Mouse (Mus musculus) left cerebral cortex, postnatal 4 days (tissue): ENCODE measurements around the gene Matn1. TPM values are rescaled to one million over a fixed set of nuclear protein-coding genes. Genes with fewer than 3 reads are reported as not detected.

Experiments
- DNase-seq: peaks from one replicate; pipeline ENCODE4 v3.0.0-alpha.2; 2022
- intact Hi-C: fragments of 180-260 bp; cut with DNase I; formaldehyde crosslinking; loops from one replicate; pipeline ENCODE4 v1.15.1; 2025
- total RNA-seq, 2 experiments: library from RNA; stranded (reverse); gene quantifications; 2 replicates each; pipeline ENCODE4 v1.2.3; 2021

The Matn1 gene
- under 1 TPM; 0.24 to 0.34 TPM for total RNA-seq

- DNase-seq, result no peak
- intact Hi-C loops, result no loop called here
Observed at GRCm38 (mm10) chr4:130944112-130944511, at the start of gene Matn1. Gene Matn1, plus strand, starts transcription at chr4:130944385.

GRCm38 (mm10) chr4:130895701-130896100 lies 48.5 kb upstream of the Matn1 start:
- intact Hi-C loops, result loop anchor here (5.0 kb wide), 1 partner anchor 52 kb away; no protein-coding TSS in a partner anchor
- DNase-seq, result no peak

DNA sequence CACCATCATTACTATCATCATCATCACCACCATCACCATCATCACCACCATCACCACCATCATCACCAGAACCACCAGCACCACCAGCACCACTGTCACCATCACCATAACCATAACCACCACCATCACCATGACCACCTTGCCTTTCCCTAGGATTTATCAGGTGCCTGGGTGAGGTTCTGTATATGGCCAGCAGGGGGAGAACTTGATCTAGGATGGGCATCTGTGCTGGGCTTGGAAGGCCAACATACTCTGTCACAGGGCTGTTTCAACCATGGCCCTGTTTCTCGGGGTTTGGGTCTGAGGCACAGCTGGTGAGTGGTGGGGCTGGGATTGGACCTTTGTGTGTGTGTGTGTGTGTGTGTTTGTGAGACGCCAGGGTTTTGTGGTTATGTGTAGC lies 47.8 kb upstream of the Matn1 start:
- peak; percentile 74 for DNase-seq
- intact Hi-C loops, result loop anchor here (5.0 kb wide), 1 partner anchor 51 kb away; no protein-coding TSS in a partner anchor

DNA sequence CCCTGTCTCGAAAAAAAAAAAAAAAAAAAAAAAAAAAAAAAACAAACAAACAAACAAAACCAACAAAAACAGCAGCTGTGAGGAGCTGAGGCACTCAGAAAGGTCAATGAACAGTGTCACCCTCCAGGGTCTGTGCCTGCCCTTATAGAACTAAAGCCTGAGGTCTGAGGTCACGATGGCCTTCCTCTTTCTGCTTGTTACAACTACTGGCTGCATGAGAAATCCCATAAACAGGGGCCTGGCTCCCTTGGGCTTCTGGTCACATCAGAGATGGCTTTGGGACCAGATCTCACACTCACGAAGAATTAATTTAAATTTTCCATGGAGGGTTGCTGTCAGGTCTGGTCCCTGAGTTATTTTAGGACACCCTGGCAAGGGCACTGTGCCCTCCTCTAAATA lies 44.8 kb upstream of the Matn1 start:
- intact Hi-C loops, result loop anchor here (5.0 kb wide), 1 partner anchor 48 kb away; no protein-coding TSS in a partner anchor
- no peak for DNase-seq

- intact Hi-C loops, result loop anchor here (5.0 kb wide), 1 partner anchor 47 kb away; no protein-coding TSS in a partner anchor
Observed at GRCm38 (mm10) chr4:130899782-130900427, 44.3 kb upstream of the Matn1 start.

GRCm38 (mm10) chr4:130900746-130901145 lies 43.4 kb upstream of the Matn1 start:
- intact Hi-C loops, result no loop called here
- peak; percentile 76 for DNase-seq

More at GRCm38 (mm10) chr4:130899782-130900427, 44.3 kb upstream of the Matn1 start:
- no peak for DNase-seq

DNA sequence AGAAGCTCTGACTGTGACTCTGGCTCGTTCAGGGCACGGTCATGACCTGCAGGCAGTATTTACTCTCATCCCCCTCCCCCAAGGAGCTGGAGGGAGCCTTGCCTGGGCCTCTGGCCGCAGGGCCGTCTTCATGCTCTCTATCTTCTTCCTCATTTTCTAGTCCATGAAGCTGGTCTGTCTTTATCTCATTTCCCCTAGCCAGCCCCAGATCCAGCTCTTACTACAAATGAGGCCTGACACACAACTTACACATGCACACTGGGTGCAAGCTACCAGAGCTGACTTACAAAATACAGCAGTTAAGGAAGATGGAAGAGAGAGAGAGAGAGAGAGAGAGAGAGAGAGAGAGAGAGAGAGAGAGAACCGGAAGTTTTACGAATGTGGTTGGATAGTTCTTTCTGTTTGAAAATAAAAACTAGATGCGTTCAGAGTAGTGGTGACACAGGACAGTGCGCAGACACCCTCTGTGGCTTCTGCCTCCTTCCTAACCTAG lies 41.9 kb upstream of the Matn1 start:
- intact Hi-C loops, result no loop called here
- DNase-seq, result no peak

- DNase-seq, result no peak
- intact Hi-C loops, result no loop called here
Observed at GRCm38 (mm10) chr4:130905025-130905424, 39.2 kb upstream of the Matn1 start.

GRCm38 (mm10) chr4:130905882-130906281 lies 38.3 kb upstream of the Matn1 start:
- DNase-seq, result no peak
- intact Hi-C loops, result no loop called here

DNA sequence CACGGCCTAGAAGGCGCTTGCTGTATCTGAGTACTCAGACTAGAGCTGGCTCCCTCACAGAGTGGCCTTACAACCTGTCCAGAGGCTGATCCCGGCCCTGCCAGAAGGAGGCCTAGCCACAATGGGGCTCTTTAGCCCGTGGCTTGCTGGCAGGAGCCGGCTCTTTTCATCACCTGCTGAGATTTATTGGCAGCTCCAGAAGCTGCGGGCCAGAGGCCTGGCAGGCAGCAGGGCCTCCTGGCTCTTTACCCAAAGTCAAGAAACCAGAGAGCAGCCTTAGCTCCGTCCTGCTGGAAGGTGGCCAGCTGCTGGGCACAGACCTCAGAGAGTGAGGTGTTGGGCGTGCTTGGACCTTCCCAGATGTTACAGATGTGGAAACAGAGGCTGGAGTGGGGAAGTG lies 37.9 kb upstream of the Matn1 start:
- DNase-seq, result peak; percentile 93
- intact Hi-C loops, result no loop called here

DNA sequence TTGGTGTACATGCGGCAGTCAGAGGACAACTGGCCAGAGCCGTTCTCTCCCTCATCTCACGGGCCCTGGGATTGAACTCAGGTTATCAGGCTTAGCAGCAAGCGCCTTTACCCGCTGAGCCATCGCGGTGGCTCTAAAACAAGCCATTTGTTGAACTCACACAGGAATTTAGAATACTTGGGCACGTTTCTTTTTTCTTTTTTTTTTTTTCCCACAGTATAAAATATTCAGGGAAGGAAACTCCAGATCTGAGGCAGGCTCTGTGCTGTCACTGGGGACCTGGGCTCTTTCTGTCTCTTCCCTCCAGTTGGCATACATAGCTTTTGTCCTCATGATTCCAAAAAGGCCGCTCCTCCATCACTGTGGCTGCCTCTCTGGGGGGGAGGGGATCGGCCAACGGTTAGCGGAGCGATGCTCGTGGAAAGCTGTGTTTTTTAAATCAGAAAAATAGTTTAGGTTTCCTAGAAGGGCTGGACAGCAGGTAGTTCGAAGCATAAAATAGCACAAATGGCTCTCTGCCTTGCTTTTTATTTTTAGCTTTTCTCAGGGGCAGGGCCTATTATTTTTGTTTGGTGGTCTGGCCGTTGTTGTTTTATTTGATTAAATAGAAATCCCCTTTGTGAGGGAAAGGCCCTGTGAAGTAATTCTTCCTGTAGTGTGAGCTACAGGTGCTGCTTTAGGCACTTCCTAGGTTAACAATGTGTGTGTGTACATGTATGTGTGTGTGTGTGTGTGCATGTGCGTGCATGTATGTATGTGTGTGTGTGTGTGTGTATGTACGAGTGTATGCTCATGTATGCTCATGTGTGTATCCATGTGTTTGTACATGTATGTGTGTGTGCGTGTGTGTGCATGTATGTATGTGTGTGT lies 36.8 kb upstream of the Matn1 start:
- intact Hi-C loops, result no loop called here
- no peak for DNase-seq

GRCm38 (mm10) chr4:130908133-130908532 lies 36.1 kb upstream of the Matn1 start:
- DNase-seq, result no peak
- intact Hi-C loops, result no loop called here

- no peak for DNase-seq
- intact Hi-C loops, result no loop called here
Observed at GRCm38 (mm10) chr4:130909167-130909874, 34.9 kb upstream of the Matn1 start.

DNA sequence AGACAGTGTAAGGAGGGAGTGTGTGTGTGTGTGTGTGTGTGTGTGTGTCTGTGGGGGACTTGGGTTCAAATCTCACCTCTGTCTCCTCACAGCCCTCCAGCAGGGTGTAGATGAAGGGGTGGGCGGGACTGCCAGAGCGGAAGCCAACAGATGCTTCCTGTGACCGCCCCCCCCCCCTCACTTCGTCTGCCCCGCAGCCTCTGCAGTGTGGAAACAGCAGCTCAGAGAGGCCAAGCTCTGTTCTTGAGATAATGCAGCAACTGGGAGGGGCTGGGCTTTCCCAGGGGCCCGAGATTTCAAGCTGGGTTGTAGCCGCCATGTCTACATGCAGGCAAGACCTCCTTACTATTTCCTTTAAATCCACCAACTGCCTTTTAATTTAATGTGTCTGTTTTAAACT lies 33.5 kb upstream of the Matn1 start:
- intact Hi-C loops, result no loop called here
- DNase-seq, result no peak

- DNase-seq, result no peak
- intact Hi-C loops, result no loop called here
Observed at GRCm38 (mm10) chr4:130912626-130913025, 31.6 kb upstream of the Matn1 start.

DNA sequence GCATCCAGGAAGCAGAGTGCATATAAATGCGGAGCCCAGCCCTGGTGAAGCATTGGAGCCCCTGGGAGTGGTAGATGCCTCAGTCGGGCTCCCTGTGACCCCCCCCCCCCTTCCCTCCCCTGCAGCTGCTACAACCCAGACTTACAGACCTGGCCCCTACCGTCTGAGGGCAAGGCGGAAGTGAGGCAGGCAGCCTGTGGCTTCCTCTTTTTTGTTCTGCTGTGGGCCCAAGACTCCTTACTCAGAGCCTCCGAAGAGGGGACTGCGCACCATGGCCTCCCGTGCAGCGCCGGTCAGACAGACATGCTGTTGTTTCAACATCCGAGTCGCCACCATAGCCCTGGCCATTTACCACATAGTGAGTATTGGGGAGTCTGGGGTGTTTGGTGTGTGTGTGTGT lies 31.1 kb upstream of the Matn1 start, which contains the start of gene Laptm5:
Laptm5 (plus strand) TSS at position 49 of the 400 bp plus-strand sequence.
- DNase-seq, result no peak

DNA sequence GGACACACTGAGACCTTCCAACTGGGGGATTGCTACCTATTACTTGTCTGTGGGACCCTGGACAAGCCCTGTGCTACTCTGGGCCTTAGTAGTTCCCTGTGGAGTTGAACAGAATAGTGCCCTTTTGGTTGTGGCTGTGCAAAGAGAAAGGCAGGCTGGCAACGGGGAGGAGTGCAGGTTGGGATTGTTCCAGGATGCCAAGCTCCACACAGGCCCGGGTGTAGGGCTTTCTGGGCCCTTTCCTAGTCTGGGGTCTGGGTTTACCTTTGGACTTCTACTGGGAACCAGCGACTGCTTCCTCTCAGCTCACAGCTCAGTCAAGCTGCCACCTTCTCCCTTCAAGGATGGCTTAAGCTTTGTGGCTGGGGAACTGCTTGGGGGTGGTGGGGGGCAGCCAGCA lies 30.7 kb upstream of the Matn1 start:
- intact Hi-C loops, result no loop called here
- DNase-seq, result no peak

More for the DNA sequence above, 31.1 kb upstream of the Matn1 start, which contains the start of gene Laptm5:
- intact Hi-C loops, result no loop called here

DNA sequence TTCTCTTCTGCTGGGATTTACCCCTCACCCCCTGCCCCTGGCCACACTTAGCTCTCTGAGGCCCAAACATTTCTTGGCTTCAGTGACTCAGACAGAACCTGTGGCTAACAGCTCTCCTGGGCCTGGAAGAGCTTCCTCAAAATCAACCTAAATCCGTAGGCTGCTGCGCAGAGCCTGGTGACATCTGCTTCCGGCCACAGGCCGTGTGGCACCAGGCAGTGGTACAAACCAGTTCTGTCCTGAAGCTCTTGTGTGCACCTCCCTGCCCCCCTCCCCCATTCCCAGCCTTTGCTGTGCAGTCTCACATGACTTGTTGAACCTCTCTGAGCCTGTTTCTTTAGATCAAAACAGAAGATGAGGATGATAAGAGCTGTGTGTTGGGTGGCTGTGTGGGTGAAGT lies 30.2 kb upstream of the Matn1 start:
- intact Hi-C loops, result no loop called here

GRCm38 (mm10) chr4:130914527-130914926 lies 29.7 kb upstream of the Matn1 start:
- no peak for DNase-seq

More for the DNA sequence above, 30.2 kb upstream of the Matn1 start:
- no peak for DNase-seq

DNA sequence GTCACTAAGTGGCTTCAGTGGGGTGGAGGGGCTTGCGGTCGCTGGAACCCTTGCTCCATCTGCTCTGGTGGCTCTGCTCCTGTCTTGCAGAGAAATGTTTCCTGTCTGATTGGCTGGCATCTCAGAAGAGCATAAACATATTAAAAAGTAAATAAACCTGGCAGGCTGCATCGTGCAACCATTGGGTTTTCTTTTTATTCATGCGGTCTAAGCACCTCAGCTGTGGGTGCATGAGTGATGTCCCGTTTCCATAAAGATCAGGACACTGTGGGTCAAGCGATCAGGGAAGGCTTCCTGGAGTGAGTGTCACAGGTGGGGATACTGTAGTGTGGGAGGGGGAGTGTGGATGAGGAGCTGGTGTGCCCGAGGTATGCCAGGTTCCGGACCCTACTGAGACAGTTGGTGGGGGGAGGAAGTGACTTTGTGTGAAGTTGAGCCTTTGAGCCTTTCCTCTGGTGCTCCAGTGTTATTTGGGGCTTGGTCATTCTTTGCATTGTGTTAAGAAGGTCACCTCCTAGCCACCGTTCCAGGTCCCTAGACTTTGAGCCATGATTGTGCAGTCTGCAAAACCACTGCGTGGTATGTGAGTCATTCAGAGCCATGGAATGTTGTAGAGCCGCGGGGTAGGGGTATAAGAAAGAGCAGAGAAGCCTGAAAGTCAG lies 29.0 kb upstream of the Matn1 start:
- no peak for DNase-seq
- intact Hi-C loops, result no loop called here

More at GRCm38 (mm10) chr4:130914527-130914926, 29.7 kb upstream of the Matn1 start:
- intact Hi-C loops, result no loop called here
